Comparison of ENCODE assay signal across 9 mouse cellular contexts in genomic region chr9:92275486-92276207, GRCm38 (mm10). TPM values are rescaled to one million over a fixed set of nuclear protein-coding genes. Genes with fewer than 3 reads are reported as not detected.
DNase-seq lines count a peak whose midpoint lies in the region; TF ChIP-seq lines count a peak whose summit lies in the region.
"Had no signal": no experiment of that assay in that cellular context is flagged by ENCODE, and none has a peak within 500 bp of the region (broad histone marks: within the 10 kb centered on the region; RNA-seq: fewer than 3 reads in every experiment).

TSS of gene Plscr2 (plus strand) at chr9:92275602.

- H3K27me3 ChIP-seq in heart, adult 2 months (ENCODE audit: control insufficient read depth, insufficient read depth, low read length), result no peaks in the 10 kb centered on the region
- H3K27me3 ChIP-seq: limb, embryonic 12.5 days had no signal

- TF ChIP-seq POLR2A in heart, adult 2 months (IDR thresholded peaks at IDR 0.05; ENCODE audit: insufficient read depth, low read depth, low read length), result peak; percentile 70

- no peak for TF ChIP-seq CTCF in heart, adult 2 months (IDR thresholded peaks at IDR 0.05)

- intact Hi-C loops in heart, adult 2 months (cut with DNase I), result loop anchor here (1.0 to 10.0 kb wide), 6 partner anchors 25 to 269 kb away; partner anchors contain the start of genes Plod2 and Plscr4

- H3K79me2 ChIP-seq in heart, adult 2 months (replicated peaks; ENCODE audit: control insufficient read depth, insufficient read depth, low read length), result no peaks in the 10 kb centered on the region

- peaks cover 9% of the 10 kb centered on the region for H3K4me1 ChIP-seq in heart, adult 2 months (ENCODE audit: control insufficient read depth, insufficient read depth, low read length)

- peak; percentile 17 for DNase-seq in ovary, adult 18-20 months (ENCODE audit: low spot score)
- DNase-seq in ovary, postnatal 10 days (ENCODE audit: low spot score), result no peak
- peak in 1 of 2 experiments; percentile 56 for DNase-seq in heart, adult 2 months
- peak; percentile 87 for DNase-seq in kidney, postnatal 14 days
- DNase-seq in yolk sac, embryonic 10.5 days (ENCODE audit: low spot score), result peak; percentile 43
- no peak for DNase-seq in cerebellum, adult 18-20 months
- DNase-seq in MN1 (ENCODE audit: low spot score), result no peak
- DNase-seq in retina, embryonic 14.5 days (ENCODE audit: low spot score), result no peak

- no peak for TF ChIP-seq EP300 in heart, adult 2 months (IDR thresholded peaks at IDR 0.05; ENCODE audit: insufficient read depth, low read depth, low read length)

- H3K4me3 ChIP-seq in heart, adult 2 months, result peak within 1 kb of the TSS; percentile 50
- H3K4me3 ChIP-seq: limb, embryonic 12.5 days had no signal

- H3K27ac ChIP-seq in heart, adult 2 months, result peak within 1 kb of the TSS; percentile 97
- H3K27ac ChIP-seq: limb, embryonic 12.5 days had no signal

- H3K9ac ChIP-seq in heart, adult 2 months (ENCODE audit: low read depth, low read length), result peak within 1 kb of the TSS; percentile 99
- H3K9ac ChIP-seq: limb, embryonic 12.5 days had no signal

- H3K36me3 ChIP-seq in heart, adult 2 months (ENCODE audit: control insufficient read depth, insufficient read depth, low read length), result peaks cover 23% of the 10 kb centered on the region

- WGBS in heart, adult 2 months, result 19% methylated on average over 9 of the region's 9 CpGs

RNA-seq across cellular contexts. Expression of gene Plscr2, which starts in this region (rescaled TPM):
- total RNA-seq in heart, adult 2 months (2021), result 10 to 100 TPM; 25.1 to 27.1 TPM
- 12.1 and 21.0 TPM in 2 replicates for polyA plus RNA-seq in heart, adult 2 months (2012; rRNA removed)

Comparison
In these comparisons a context has a peak if more than half of its experiments do, and no peak if none do; other contexts are left out.
1. DNase-seq: peak in ovary, adult 18-20 months (single experiment), kidney, postnatal 14 days (single experiment) and yolk sac, embryonic 10.5 days (single experiment); none in ovary, postnatal 10 days (single experiment), cerebellum, adult 18-20 months (0 of 2), MN1 (single experiment) and retina, embryonic 14.5 days (single experiment).